Mouse (Mus musculus) liver, embryonic 13.5 days (tissue): ENCODE measurements around the gene Nhs. TPM values are rescaled to one million over a fixed set of nuclear protein-coding genes. Genes with fewer than 3 reads are reported as not detected.
A peak's percentile ranks its signal among the peaks of the same experiment; 100 is the strongest.

Experiments used
- ATAC-seq: fragments of 200-750 bp; cut with Nextera tagmentation; 2 replicates; pipeline ENCODE4 v1.8.0; 2017; ENCODE audit warnings: low read depth, mild to moderate bottlenecking, moderate number of reproducible peaks, moderate library complexity
- DNase-seq: peaks from one replicate; pipeline ENCODE4 v3.0.0; 2022
- H3K27ac ChIP-seq: fragments of 300-500 bp; sonication (generic); 2 replicates; pipeline ENCODE4 v1.5.1; 2015; ENCODE audit warnings: moderate library complexity, mild to moderate bottlenecking, inconsistent platforms
- H3K27me3 ChIP-seq: fragments of 300-500 bp; sonication (generic); 2 replicates; pipeline ENCODE4 v1.6.1; 2015; ENCODE audit warnings: mild to moderate bottlenecking, inconsistent platforms
- H3K36me3 ChIP-seq: fragments of 300-500 bp; sonication (generic); 2 replicates; pipeline ENCODE4 v1.6.1; 2015; ENCODE audit warnings: mild to moderate bottlenecking, inconsistent platforms
- H3K4me1 ChIP-seq: fragments of 300-500 bp; sonication (generic); replicated peaks from 2 replicates; pipeline ENCODE4 v1.6.1; 2015; ENCODE audit warnings: inconsistent platforms
- H3K4me2 ChIP-seq: fragments of 300-500 bp; sonication (generic); 2 replicates; pipeline ENCODE4 v1.6.1; 2015; ENCODE audit warnings: inconsistent platforms, mild to moderate bottlenecking, moderate library complexity
- H3K4me3 ChIP-seq: fragments of 300-500 bp; sonication (generic); replicated peaks from 2 replicates; pipeline ENCODE4 v1.5.1; 2015; ENCODE audit warnings: mild to moderate bottlenecking, inconsistent platforms
- H3K9ac ChIP-seq: fragments of 300-500 bp; sonication (generic); 2 replicates; pipeline ENCODE4 v1.6.1; 2015; ENCODE audit warnings: mild to moderate bottlenecking, inconsistent platforms
- H3K9me3 ChIP-seq: fragments of 300-500 bp; sonication (generic); replicated peaks from 2 replicates; pipeline ENCODE4 v1.6.1; 2016; ENCODE audit warnings: inconsistent platforms
- WGBS: fragments of 180-500 bp; shearing (Covaris S2); methylation state at CpG from one replicate; pipeline ENCODE4 v1.1.7; 2015; ENCODE audit not compliant: insufficient replicate concordance; 5-methylcytosine and 5-hydroxymethylcytosine counted together
- polyA plus RNA-seq: library from polyadenylated mRNA; unstranded; fragments of >200 nt; fragmentation: Nextera tagmentation; extraction: Ambion mirVana; gene quantifications from 2 replicates; pipeline ENCODE4 v1.2.1, GENCODE M21; 2015

Gene Nhs
- polyA plus RNA-seq, 1 experiment from 2014 or later = 0.09 TPM

GRCm38 (mm10) chrX:161973572-161973971, 186.0 kb downstream of the Nhs start:
- H3K36me3 ChIP-seq = no peaks in the 10 kb centered on the region
- H3K27me3 ChIP-seq = peaks cover 4% of the 10 kb centered on the region
- DNase-seq (no peak), ATAC-seq (peak; percentile 48)
- H3K4me1 ChIP-seq = peaks cover 17% of the 10 kb centered on the region
- no peak overlapping the region for H3K4me2 ChIP-seq
- no peak overlapping the region for H3K27ac ChIP-seq
- no peak overlapping the region for H3K4me3 ChIP-seq
- H3K9ac ChIP-seq = no peak overlapping the region
- no peaks in the 10 kb centered on the region for H3K9me3 ChIP-seq
- whole genome bisulfite sequencing = 25% methylated on average over 3 of the region's 3 CpGs

- ATAC-seq (peak; percentile 64), DNase-seq (no peak)
- Histone ChIP-seq H3K4me2 (no peak overlapping the region), H3K27ac (peak overlapping the region; percentile 47), H3K9ac (no peak overlapping the region), H3K4me1 (peaks cover 17% of the 10 kb centered on the region), H3K9me3 (no peaks in the 10 kb centered on the region), H3K4me3 (no peak overlapping the region), H3K27me3 (peaks cover 3% of the 10 kb centered on the region), H3K36me3 (no peaks in the 10 kb centered on the region)
These were observed 186.8 kb downstream of the Nhs start for GRCm38 (mm10) chrX:161972723-161973122.

- WGBS = 21% methylated on average over 3 of the region's 3 CpGs
- H3K4me2 ChIP-seq = no peak overlapping the region
- H3K9me3 ChIP-seq = no peaks in the 10 kb centered on the region
- peak overlapping the region; percentile 47 for H3K27ac ChIP-seq
- ATAC-seq (peak; percentile 79), DNase-seq (no peak)
- peaks cover 17% of the 10 kb centered on the region for H3K4me1 ChIP-seq
- H3K4me3 ChIP-seq = no peak overlapping the region
- H3K36me3 ChIP-seq = no peaks in the 10 kb centered on the region
- H3K9ac ChIP-seq = no peak overlapping the region
- peaks cover 3% of the 10 kb centered on the region for H3K27me3 ChIP-seq
These were observed 187.5 kb downstream of the Nhs start for GRCm38 (mm10) chrX:161971961-161972502.

- H3K27ac ChIP-seq = no peak overlapping the region
- H3K4me2 ChIP-seq = no peak overlapping the region
- DNase-seq = no peak
- no peaks in the 10 kb centered on the region for H3K9me3 ChIP-seq
- H3K9ac ChIP-seq = no peak overlapping the region
- H3K27me3 ChIP-seq = no peaks in the 10 kb centered on the region; the same call in 1 of the 2 replicates
- no peaks in the 10 kb centered on the region for H3K36me3 ChIP-seq
- ATAC-seq = no peak
- H3K4me3 ChIP-seq = no peak overlapping the region
- peaks cover 17% of the 10 kb centered on the region for H3K4me1 ChIP-seq
- 81% methylated on average over 1 of the region's 1 CpGs for WGBS
These were observed 188.4 kb downstream of the Nhs start for GRCm38 (mm10) chrX:161971131-161971530.

- Histone ChIP-seq H3K4me2 (no peak overlapping the region), H3K4me3 (no peak overlapping the region), H3K27ac (no peak overlapping the region), H3K27me3 (no peaks in the 10 kb centered on the region), H3K36me3 (no peaks in the 10 kb centered on the region), H3K9me3 (no peaks in the 10 kb centered on the region), H3K9ac (no peak overlapping the region), H3K4me1 (0 out of 2 replicates have a peak, but pooled peaks cover 5% of the 10 kb centered on the region)
- DNase-seq = no peak
- 37% methylated on average over 4 of the region's 4 CpGs for WGBS
- ATAC-seq = no peak
These were observed 191.8 kb downstream of the Nhs start for GRCm38 (mm10) chrX:161967692-161968091.

- no peaks in the 10 kb centered on the region for H3K36me3 ChIP-seq
- ATAC-seq (no peak), DNase-seq (no peak)
- H3K9ac ChIP-seq = no peak overlapping the region
- no peaks in the 10 kb centered on the region for H3K27me3 ChIP-seq
- H3K9me3 ChIP-seq = no peaks in the 10 kb centered on the region
- no peaks in the 10 kb centered on the region for H3K4me1 ChIP-seq
- no peak overlapping the region for H3K27ac ChIP-seq
- H3K4me2 ChIP-seq = no peak overlapping the region
- H3K4me3 ChIP-seq = no peak overlapping the region
These were observed 196.2 kb downstream of the Nhs start for GRCm38 (mm10) chrX:161963372-161963771.

GRCm38 (mm10) chrX:161962855-161963254, 196.7 kb downstream of the Nhs start:
- ATAC-seq (no peak), DNase-seq (no peak)
- Histone ChIP-seq H3K36me3 (no peaks in the 10 kb centered on the region), H3K9me3 (no peaks in the 10 kb centered on the region), H3K27ac (no peak overlapping the region), H3K4me3 (no peak overlapping the region), H3K27me3 (no peaks in the 10 kb centered on the region), H3K4me2 (no peak overlapping the region), H3K9ac (no peak overlapping the region), H3K4me1 (no peaks in the 10 kb centered on the region)
- WGBS = 52% methylated on average over 1 of the region's 1 CpGs

GRCm38 (mm10) chrX:161961756-161962155, 197.8 kb downstream of the Nhs start:
- Histone ChIP-seq H3K9ac (no peak overlapping the region), H3K4me2 (no peak overlapping the region), H3K27ac (no peak overlapping the region), H3K36me3 (no peaks in the 10 kb centered on the region), H3K9me3 (no peaks in the 10 kb centered on the region), H3K4me1 (no peaks in the 10 kb centered on the region), H3K27me3 (no peaks in the 10 kb centered on the region), H3K4me3 (no peak overlapping the region)
- DNase-seq (no peak), ATAC-seq (no peak)
- WGBS = 60% methylated on average over 6 of the region's 6 CpGs

- H3K4me2 ChIP-seq = no peak overlapping the region
- H3K4me3 ChIP-seq = no peak overlapping the region
- no peaks in the 10 kb centered on the region for H3K9me3 ChIP-seq
- 50% methylated on average over 4 of the region's 4 CpGs for WGBS
- DNase-seq = no peak
- no peak overlapping the region for H3K9ac ChIP-seq
- no peaks in the 10 kb centered on the region for H3K4me1 ChIP-seq
- no peaks in the 10 kb centered on the region for H3K36me3 ChIP-seq
- no peak overlapping the region for H3K27ac ChIP-seq
- no peak for ATAC-seq
- no peaks in the 10 kb centered on the region for H3K27me3 ChIP-seq
These were observed 198.4 kb downstream of the Nhs start for GRCm38 (mm10) chrX:161961176-161961575.

- no peaks in the 10 kb centered on the region for H3K36me3 ChIP-seq
- no peaks in the 10 kb centered on the region for H3K27me3 ChIP-seq
- no peak for DNase-seq
- H3K9me3 ChIP-seq = no peaks in the 10 kb centered on the region
- no peak overlapping the region for H3K4me3 ChIP-seq
- H3K9ac ChIP-seq = no peak overlapping the region
- ATAC-seq = no peak
- no peak overlapping the region for H3K4me2 ChIP-seq
- H3K4me1 ChIP-seq = no peaks in the 10 kb centered on the region
- no peak overlapping the region for H3K27ac ChIP-seq
These were observed 207.2 kb downstream of the Nhs start for GRCm38 (mm10) chrX:161952356-161952755.

- no peak overlapping the region for H3K27ac ChIP-seq
- WGBS = 53% methylated on average over 4 of the region's 4 CpGs
These were observed 216.3 kb downstream of the Nhs start for GRCm38 (mm10) chrX:161943098-161943680.

GRCm38 (mm10) chrX:161940696-161941095, 218.8 kb downstream of the Nhs start:
- ATAC-seq (no peak), DNase-seq (no peak)
- Histone ChIP-seq H3K27me3 (no peaks in the 10 kb centered on the region; the same call in 1 of the 2 replicates), H3K9ac (no peak overlapping the region), H3K4me1 (no peaks in the 10 kb centered on the region), H3K36me3 (no peaks in the 10 kb centered on the region), H3K9me3 (no peaks in the 10 kb centered on the region), H3K27ac (no peak overlapping the region), H3K4me2 (no peak overlapping the region), H3K4me3 (no peak overlapping the region)
- 60% methylated on average over 2 of the region's 2 CpGs for WGBS

More at GRCm38 (mm10) chrX:161943098-161943680, 216.3 kb downstream of the Nhs start:
- Histone ChIP-seq H3K9me3 (no peaks in the 10 kb centered on the region), H3K27me3 (no peaks in the 10 kb centered on the region), H3K4me1 (no peaks in the 10 kb centered on the region), H3K36me3 (no peaks in the 10 kb centered on the region), H3K4me3 (no peak overlapping the region), H3K4me2 (no peak overlapping the region), H3K9ac (no peak overlapping the region)
- DNase-seq (no peak), ATAC-seq (no peak)
